14 mouse cellular contexts compared by ENCODE assay signal in the genomic region with DNA sequence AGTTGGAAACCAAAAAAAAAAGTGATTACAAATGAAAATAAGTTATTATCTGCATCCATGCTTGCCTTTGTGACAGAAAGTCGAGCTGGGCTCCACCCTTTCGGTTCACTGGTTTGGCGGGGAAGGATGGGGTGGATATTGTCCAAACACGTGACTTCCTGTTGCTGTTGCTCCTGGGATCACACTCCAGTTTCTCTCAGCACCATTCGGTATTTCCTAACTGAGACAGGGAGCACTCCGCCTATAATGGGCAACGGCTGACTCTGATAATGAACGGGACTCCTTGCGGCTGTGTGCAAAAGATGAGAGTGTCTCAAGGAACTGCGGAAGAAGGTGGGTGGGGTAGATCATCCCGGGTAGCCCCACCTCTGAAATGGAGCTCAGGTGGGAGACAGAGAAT. TPM values are rescaled to one million over a fixed set of nuclear protein-coding genes. Genes with fewer than 3 reads are reported as not detected.
DNase-seq lines count a peak whose midpoint lies in the region; ATAC-seq and TF ChIP-seq lines count a peak whose summit lies in the region.
"Had no signal": no experiment of that assay in that cellular context is flagged by ENCODE, and none has a peak within 500 bp of the region (broad histone marks: within the 10 kb centered on the region; RNA-seq: fewer than 3 reads in every experiment).

No protein-coding gene starts in this region.

- peak; percentile 73 to 77 for DNase-seq in heart, adult 2 months
- DNase-seq in heart, embryonic 10.5 days (ENCODE audit: low spot score) = no peak
- no peak for DNase-seq in thymus, adult 2 months
- DNase-seq in thymus, postnatal 10 days (ENCODE audit: low spot score in 2 of 2) = no peak
- DNase-seq in heart, postnatal 0 days (ENCODE audit: low spot score) = peak; percentile 30
- DNase-seq in right cerebral cortex, postnatal 36 days (ENCODE audit: low spot score in 2 of 2) = no peak
- no peak for DNase-seq in natural killer cell, adult 2 months (ENCODE audit: low spot score in 2 of 2)
- no peak for DNase-seq in left cerebral cortex, postnatal 25 days (ENCODE audit: low spot score in 2 of 2)
- DNase-seq: kidney, adult 9 months; left cerebral cortex, postnatal 4 days; liver, postnatal 0 days had no signal

- TF ChIP-seq CTCF in heart, adult 2 months (IDR thresholded peaks at IDR 0.05) = no peak
- no peak for TF ChIP-seq CTCF in thymus, adult 2 months (IDR thresholded peaks at IDR 0.05; ENCODE audit: borderline replicate concordance, control insufficient read depth, extremely low read depth, insufficient read depth, low read length, poor library complexity)
- no peak for TF ChIP-seq CTCF in heart, postnatal 0 days (IDR thresholded peaks at IDR 0.05; ENCODE audit: low read depth)

- no peaks in the 10 kb centered on the region for H3K36me3 ChIP-seq in heart, adult 2 months (ENCODE audit: control insufficient read depth, insufficient read depth, low read length)
- H3K36me3 ChIP-seq in heart, embryonic 10.5 days = no peaks in the 10 kb centered on the region
- H3K36me3 ChIP-seq in thymus, adult 2 months (ENCODE audit: control insufficient read depth, insufficient read depth, low read length) = no peaks in the 10 kb centered on the region
- H3K36me3 ChIP-seq in heart, postnatal 0 days (replicated peaks; ENCODE audit: control insufficient read depth, insufficient read depth, low read length) = no peaks in the 10 kb centered on the region
- H3K36me3 ChIP-seq: hindbrain, embryonic 10.5 days had no signal

- TF ChIP-seq POLR2A in heart, adult 2 months (IDR thresholded peaks at IDR 0.05; ENCODE audit: insufficient read depth, low read depth, low read length) = 0 out of 2 replicates have a peak, but pooled peaks have one; percentile 45
- no peak for TF ChIP-seq POLR2A in thymus, adult 2 months (IDR thresholded peaks at IDR 0.05; ENCODE audit: control insufficient read depth, extremely low read depth, insufficient read depth, low read length, poor library complexity)

- no peaks in the 10 kb centered on the region for H3K9me3 ChIP-seq in heart, embryonic 10.5 days
- H3K9me3 ChIP-seq in heart, postnatal 0 days (replicated peaks; ENCODE audit: control insufficient read depth, low read length) = no peaks in the 10 kb centered on the region
- H3K9me3 ChIP-seq: hindbrain, embryonic 10.5 days had no signal

- peak overlapping the region; percentile 40 for H3K27ac ChIP-seq in heart, adult 2 months
- no peak overlapping the region for H3K27ac ChIP-seq in heart, embryonic 10.5 days
- H3K27ac ChIP-seq in thymus, adult 2 months (ENCODE audit: control insufficient read depth, insufficient read depth, low read length) = peak overlapping the region; percentile 96; the same call in 1 of the 2 replicates
- no peak overlapping the region for H3K27ac ChIP-seq in heart, postnatal 0 days (ENCODE audit: low read depth)
- H3K27ac ChIP-seq: hindbrain, embryonic 10.5 days had no signal

- no peaks in the 10 kb centered on the region for H3K27me3 ChIP-seq in heart, adult 2 months (ENCODE audit: control insufficient read depth, insufficient read depth, low read length)
- H3K27me3 ChIP-seq in heart, embryonic 10.5 days (ENCODE audit: insufficient read depth, poor library complexity, severe bottlenecking) = no peaks in the 10 kb centered on the region
- H3K27me3 ChIP-seq in thymus, adult 2 months (ENCODE audit: control insufficient read depth, insufficient read depth, low read length) = no peaks in the 10 kb centered on the region
- H3K27me3 ChIP-seq in heart, postnatal 0 days (ENCODE audit: control insufficient read depth, insufficient read depth, low read length) = no peaks in the 10 kb centered on the region

- H3K4me1 ChIP-seq in heart, adult 2 months (ENCODE audit: control insufficient read depth, insufficient read depth, low read length) = peaks cover 2% of the 10 kb centered on the region
- peaks cover 19% of the 10 kb centered on the region for H3K4me1 ChIP-seq in heart, embryonic 10.5 days
- peaks cover 17% of the 10 kb centered on the region for H3K4me1 ChIP-seq in thymus, adult 2 months (replicated peaks; ENCODE audit: control insufficient read depth, insufficient read depth, low read length)
- peaks cover 14% of the 10 kb centered on the region for H3K4me1 ChIP-seq in heart, postnatal 0 days (ENCODE audit: control insufficient read depth, insufficient read depth)

- H3K79me2 ChIP-seq in heart, adult 2 months (replicated peaks; ENCODE audit: control insufficient read depth, insufficient read depth, low read length) = no peaks in the 10 kb centered on the region

- no peak overlapping the region for H3K9ac ChIP-seq in heart, adult 2 months (ENCODE audit: low read depth, low read length)
- no peak overlapping the region for H3K9ac ChIP-seq in heart, postnatal 0 days (replicated peaks; ENCODE audit: low read depth, low read length)
- H3K9ac ChIP-seq: liver, postnatal 0 days had no signal

- TF ChIP-seq EP300 in heart, adult 2 months (IDR thresholded peaks at IDR 0.05; ENCODE audit: insufficient read depth, low read depth, low read length) = 0 out of 2 replicates have a peak, but pooled peaks have one; percentile 33
- no peak for TF ChIP-seq EP300 in heart, postnatal 0 days (IDR thresholded peaks at IDR 0.05; ENCODE audit: low read depth)

- no peak; the same call in 1 of the 2 replicates for ATAC-seq in heart, postnatal 0 days (ENCODE audit: insufficient read depth, low read depth)
- ATAC-seq: liver, postnatal 0 days had no signal

- H3K4me2 ChIP-seq in heart, postnatal 0 days (ENCODE audit: low read depth, low read length) = peak overlapping the region; percentile 60

- peak overlapping the region; percentile 21; the same call in 1 of the 2 replicates for H3K4me3 ChIP-seq in heart, adult 2 months
- no peak overlapping the region for H3K4me3 ChIP-seq in heart, embryonic 10.5 days
- no peak overlapping the region for H3K4me3 ChIP-seq in thymus, adult 2 months (ENCODE audit: control insufficient read depth, insufficient read depth, low read length)
- no peak overlapping the region for H3K4me3 ChIP-seq in heart, postnatal 0 days (ENCODE audit: low read depth, low read length)
- H3K4me3 ChIP-seq: hindbrain, embryonic 10.5 days had no signal

- intact Hi-C loops in heart, adult 2 months (cut with DNase I) = no loop called here
- intact Hi-C loops in left cerebral cortex, postnatal 25 days (cut with DNase I) = no loop called here

- WGBS in heart, adult 2 months = 40% methylated on average over 11 of the region's 11 CpGs
- 71% methylated on average over 11 of the region's 11 CpGs for WGBS in heart, embryonic 10.5 days
- 93% methylated on average over 11 of the region's 11 CpGs for WGBS in thymus, adult 2 months
- WGBS in heart, postnatal 0 days = 59% methylated on average over 11 of the region's 11 CpGs

RNA-seq across cellular contexts. Expression of a gene that starts 43.2 kb away (rescaled TPM):
- not detected for total RNA-seq in heart, adult 2 months (2021)
- not detected in 2 replicates for polyA plus RNA-seq in heart, adult 2 months (2012; rRNA removed)
- polyA plus RNA-seq in heart, embryonic 10.5 days (2016; fragmentation: Nextera tagmentation; extraction: Ambion mirVana) = not detected in 2 replicates
- polyA plus RNA-seq in thymus, adult 2 months (2012; rRNA removed) = not detected in 2 replicates
- 0.46 TPM in 1 of 2 replicates, not detected in the other for total RNA-seq in heart, postnatal 0 days (2014; rRNA removed; ENCODE audit: low replicate concordance)
- polyA plus RNA-seq in heart, postnatal 0 days (2015; fragmentation: Nextera tagmentation; extraction: Ambion mirVana) = not detected in 2 replicates
- total RNA-seq in left cerebral cortex, postnatal 25 days (2021) = 1 to 10 TPM in 1 of 2 experiments, not detected in 1; 3.2 TPM
- polyA plus RNA-seq: hindbrain, embryonic 10.5 days; liver, postnatal 0 days; stomach, embryonic 14.5 days had no signal

RNA-seq across cellular contexts. Expression of a gene that starts 46.7 kb away (rescaled TPM):
- not detected for total RNA-seq in heart, adult 2 months (2021)
- 0.20 TPM in 1 of 2 replicates, not detected in the other for polyA plus RNA-seq in heart, adult 2 months (2012; rRNA removed)
- not detected in 2 replicates for polyA plus RNA-seq in heart, embryonic 10.5 days (2016; fragmentation: Nextera tagmentation; extraction: Ambion mirVana)
- polyA plus RNA-seq in thymus, adult 2 months (2012; rRNA removed) = 5.1 and 5.2 TPM in 2 replicates
- total RNA-seq in heart, postnatal 0 days (2014; rRNA removed; ENCODE audit: low replicate concordance) = not detected in 2 replicates
- polyA plus RNA-seq in heart, postnatal 0 days (2015; fragmentation: Nextera tagmentation; extraction: Ambion mirVana) = not detected in 2 replicates
- total RNA-seq in left cerebral cortex, postnatal 25 days (2021) = not detected
- total RNA-seq: left cerebral cortex, postnatal 4 days had no signal
- polyA plus RNA-seq: cortical plate, adult 2 months; hindbrain, embryonic 10.5 days; stomach, embryonic 14.5 days had no signal

Comparison
In these comparisons a context has a peak if more than half of its experiments do, and no peak if none do; other contexts are left out.
1. DNase-seq: peak in heart, adult 2 months (2 of 2) and heart, postnatal 0 days (single experiment); none in heart, embryonic 10.5 days (single experiment), thymus, adult 2 months (single experiment), thymus, postnatal 10 days (0 of 2), right cerebral cortex, postnatal 36 days (0 of 2), natural killer cell, adult 2 months (0 of 2) and left cerebral cortex, postnatal 25 days (0 of 2).
2. H3K27ac ChIP-seq: peak in heart, adult 2 months (single experiment) and thymus, adult 2 months (single experiment); none in heart, embryonic 10.5 days (single experiment) and heart, postnatal 0 days (single experiment).